Mouse (Mus musculus) forebrain, postnatal 0 days (tissue): ENCODE results near the gene Rfx8. TPM values are rescaled to one million over a fixed set of nuclear protein-coding genes. Genes with fewer than 3 reads are reported as not detected.

Source experiments
- ATAC-seq: fragments of 200-750 bp; cut with Nextera tagmentation; 2 replicates; pipeline ENCODE4 v1.8.0; 2017; ENCODE audit warnings: mild to moderate bottlenecking, moderate library complexity
- DNase-seq: peaks from one replicate; pipeline ENCODE4 v3.0.0-alpha.2; 2015
- H3K27ac ChIP-seq: fragments of 300-500 bp; sonication (generic); 2 replicates; pipeline ENCODE4 v1.5.1; 2014; ENCODE audit warnings: low read depth, mild to moderate bottlenecking, antibody characterized with exemption, low read length, moderate library complexity, mixed read lengths
- H3K27me3 ChIP-seq: fragments of 300-500 bp; sonication (generic); 2 replicates; pipeline ENCODE4 v1.6.1; 2014; ENCODE audit warnings: mild to moderate bottlenecking, low read length, mixed read lengths; ENCODE audit not compliant: insufficient read depth
- H3K36me3 ChIP-seq: fragments of 300-500 bp; sonication (generic); 2 replicates; pipeline ENCODE4 v1.6.1; 2014; ENCODE audit warnings: mild to moderate bottlenecking, moderate library complexity; ENCODE audit not compliant: insufficient read depth
- H3K4me1 ChIP-seq: fragments of 300-500 bp; sonication (generic); 2 replicates; pipeline ENCODE4 v1.6.1; 2014; ENCODE audit warnings: antibody characterized with exemption; ENCODE audit not compliant: insufficient read depth
- H3K4me2 ChIP-seq: fragments of 300-500 bp; sonication (generic); 2 replicates; pipeline ENCODE4 v1.6.1; 2014; ENCODE audit warnings: low read depth, mild to moderate bottlenecking, moderate library complexity
- H3K4me3 ChIP-seq: fragments of 300-500 bp; sonication (generic); 2 replicates; pipeline ENCODE4 v1.5.1; 2014; ENCODE audit warnings: low read depth, low read length, mixed read lengths
- H3K9ac ChIP-seq: fragments of 300-500 bp; sonication (generic); 2 replicates; pipeline ENCODE4 v1.6.1; 2014; ENCODE audit warnings: mild to moderate bottlenecking
- H3K9me3 ChIP-seq: fragments of 300-500 bp; sonication (generic); 2 replicates; pipeline ENCODE4 v1.6.1; 2016; ENCODE audit warnings: low read length
- CTCF ChIP-seq: sonication (generic); IDR thresholded peaks from 2 replicates; pipeline ENCODE4 v1.5.1; 2016; ENCODE audit warnings: antibody characterized with exemption, control low read depth, low read depth
- WGBS: fragments of 180-500 bp; shearing (Covaris S2); extraction: QIAGEN DNeasy Blood & Tissue Kit; methylation state at CpG from one replicate; pipeline ENCODE4 v1.1.7; 2014; 5-methylcytosine and 5-hydroxymethylcytosine counted together
- polyA plus RNA-seq: library from polyadenylated mRNA; unstranded; fragments of >200 nt; fragmentation: Nextera tagmentation; extraction: Ambion mirVana; gene quantifications from 2 replicates; pipeline ENCODE4 v1.2.1, GENCODE M21; 2015
- total RNA-seq: library from RNA; depleted of rRNA; stranded (reverse); fragments of >200 nt; gene quantifications from 2 replicates; pipeline ENCODE4 v1.2.3, GENCODE M21; 2014

The Rfx8 gene
- total and polyA plus RNA-seq, 2 experiments from 2014 or later = 0.22 to 0.52 TPM

GRCm38 (mm10) chr1:39695198-39695597 lies 25.6 kb downstream of the Rfx8 start:
- Histone ChIP-seq H3K9me3 (no peaks in the 10 kb centered on the region), H3K4me3 (no peak overlapping the region), H3K27ac (no peak overlapping the region), H3K4me2 (no peak overlapping the region), H3K9ac (no peak overlapping the region), H3K36me3 (no peaks in the 10 kb centered on the region), H3K4me1 (no peaks in the 10 kb centered on the region), H3K27me3 (no peaks in the 10 kb centered on the region)
- TF ChIP-seq CTCF = no peak
- no peak for ATAC-seq
- no peak for DNase-seq
- 33% methylated on average over 4 of the region's 4 CpGs for WGBS

GRCm38 (mm10) chr1:39694756-39695155 lies 26.0 kb downstream of the Rfx8 start:
- Histone ChIP-seq H3K36me3 (no peaks in the 10 kb centered on the region), H3K4me2 (no peak overlapping the region), H3K27me3 (no peaks in the 10 kb centered on the region), H3K4me3 (no peak overlapping the region), H3K9me3 (no peaks in the 10 kb centered on the region), H3K9ac (no peak overlapping the region), H3K27ac (no peak overlapping the region), H3K4me1 (no peaks in the 10 kb centered on the region)
- ATAC-seq (no peak), DNase-seq (no peak)
- no peak for TF ChIP-seq CTCF
- WGBS = 32% methylated on average over 7 of the region's 7 CpGs

GRCm38 (mm10) chr1:39691974-39692373 lies 28.8 kb downstream of the Rfx8 start:
- Histone ChIP-seq H3K4me1 (no peaks in the 10 kb centered on the region), H3K27me3 (no peaks in the 10 kb centered on the region), H3K9ac (no peak overlapping the region), H3K27ac (no peak overlapping the region), H3K4me3 (no peak overlapping the region), H3K9me3 (no peaks in the 10 kb centered on the region), H3K36me3 (no peaks in the 10 kb centered on the region), H3K4me2 (no peak overlapping the region)
- no peak for TF ChIP-seq CTCF
- 89% methylated on average over 3 of the region's 3 CpGs for WGBS
- no peak for ATAC-seq
- DNase-seq = no peak

GRCm38 (mm10) chr1:39691061-39691460 lies 29.7 kb downstream of the Rfx8 start:
- H3K4me1 ChIP-seq = no peaks in the 10 kb centered on the region
- H3K9me3 ChIP-seq = no peaks in the 10 kb centered on the region
- TF ChIP-seq CTCF = no peak
- H3K27me3 ChIP-seq = no peaks in the 10 kb centered on the region
- ATAC-seq = no peak
- no peak overlapping the region for H3K4me2 ChIP-seq
- DNase-seq = no peak
- no peaks in the 10 kb centered on the region for H3K36me3 ChIP-seq
- 49% methylated on average over 4 of the region's 4 CpGs for WGBS
- H3K27ac ChIP-seq = no peak overlapping the region
- H3K9ac ChIP-seq = no peak overlapping the region
- H3K4me3 ChIP-seq = no peak overlapping the region

- ATAC-seq = no peak
- DNase-seq = no peak
- no peak overlapping the region for H3K4me2 ChIP-seq
- TF ChIP-seq CTCF = no peak
- H3K9ac ChIP-seq = no peak overlapping the region
- no peaks in the 10 kb centered on the region for H3K27me3 ChIP-seq
- H3K27ac ChIP-seq = no peak overlapping the region
- WGBS = 78% methylated on average over 6 of the region's 6 CpGs
- no peaks in the 10 kb centered on the region for H3K4me1 ChIP-seq
- H3K36me3 ChIP-seq = no peaks in the 10 kb centered on the region
- no peak overlapping the region for H3K4me3 ChIP-seq
- H3K9me3 ChIP-seq = no peaks in the 10 kb centered on the region
These were observed 32.2 kb downstream of the Rfx8 start for GRCm38 (mm10) chr1:39688573-39688972.

GRCm38 (mm10) chr1:39687279-39687678 lies 33.5 kb downstream of the Rfx8 start:
- Histone ChIP-seq H3K36me3 (no peaks in the 10 kb centered on the region), H3K27me3 (no peaks in the 10 kb centered on the region), H3K4me2 (no peak overlapping the region), H3K9me3 (no peaks in the 10 kb centered on the region), H3K27ac (no peak overlapping the region), H3K9ac (no peak overlapping the region), H3K4me1 (no peaks in the 10 kb centered on the region), H3K4me3 (no peak overlapping the region)
- 72% methylated on average over 9 of the region's 9 CpGs for WGBS
- no peak for TF ChIP-seq CTCF
- DNase-seq = no peak
- no peak for ATAC-seq

- no peaks in the 10 kb centered on the region for H3K27me3 ChIP-seq
- H3K9me3 ChIP-seq = no peaks in the 10 kb centered on the region
- H3K36me3 ChIP-seq = no peaks in the 10 kb centered on the region
- ATAC-seq (peak; percentile 87), DNase-seq (peak; percentile 81)
- TF ChIP-seq CTCF = peak; percentile 80
- WGBS = 3% methylated on average over 1 of the region's 1 CpGs
- no peak overlapping the region for H3K4me2 ChIP-seq
- H3K4me1 ChIP-seq = no peaks in the 10 kb centered on the region
- H3K4me3 ChIP-seq = no peak overlapping the region
- no peak overlapping the region for H3K9ac ChIP-seq
- no peak overlapping the region for H3K27ac ChIP-seq
These were observed 35.0 kb downstream of the Rfx8 start for GRCm38 (mm10) chr1:39685841-39686240.

GRCm38 (mm10) chr1:39681638-39682037 lies 39.2 kb downstream of the Rfx8 start:
- Histone ChIP-seq H3K4me1 (no peaks in the 10 kb centered on the region), H3K27ac (no peak overlapping the region), H3K9me3 (no peaks in the 10 kb centered on the region), H3K36me3 (no peaks in the 10 kb centered on the region), H3K27me3 (no peaks in the 10 kb centered on the region), H3K4me2 (no peak overlapping the region), H3K4me3 (no peak overlapping the region), H3K9ac (no peak overlapping the region)
- no peak for ATAC-seq
- no peak for DNase-seq
- TF ChIP-seq CTCF = no peak
- 92% methylated on average over 5 of the region's 5 CpGs for WGBS
